Mouse (Mus musculus) forebrain, postnatal 0 days (tissue): ENCODE data around the gene Slc26a9. TPM values are rescaled to one million over a fixed set of nuclear protein-coding genes. Genes with fewer than 3 reads are reported as not detected.
A peak's percentile ranks its signal among the peaks of the same experiment; 100 is the strongest.

ENCODE experiments used
- ATAC-seq: fragments of 200-750 bp; cut with Nextera tagmentation; 2 replicates; pipeline ENCODE4 v1.8.0; 2017; ENCODE audit warnings: mild to moderate bottlenecking, moderate library complexity
- DNase-seq: peaks from one replicate; pipeline ENCODE4 v3.0.0-alpha.2; 2015
- H3K27ac ChIP-seq: fragments of 300-500 bp; sonication (generic); 2 replicates; pipeline ENCODE4 v1.5.1; 2014; ENCODE audit warnings: low read depth, mild to moderate bottlenecking, antibody characterized with exemption, low read length, moderate library complexity, mixed read lengths
- H3K27me3 ChIP-seq: fragments of 300-500 bp; sonication (generic); 2 replicates; pipeline ENCODE4 v1.6.1; 2014; ENCODE audit warnings: mild to moderate bottlenecking, low read length, mixed read lengths; ENCODE audit not compliant: insufficient read depth
- H3K36me3 ChIP-seq: fragments of 300-500 bp; sonication (generic); 2 replicates; pipeline ENCODE4 v1.6.1; 2014; ENCODE audit warnings: mild to moderate bottlenecking, moderate library complexity; ENCODE audit not compliant: insufficient read depth
- H3K4me1 ChIP-seq: fragments of 300-500 bp; sonication (generic); 2 replicates; pipeline ENCODE4 v1.6.1; 2014; ENCODE audit warnings: antibody characterized with exemption; ENCODE audit not compliant: insufficient read depth
- H3K4me2 ChIP-seq: fragments of 300-500 bp; sonication (generic); 2 replicates; pipeline ENCODE4 v1.6.1; 2014; ENCODE audit warnings: low read depth, mild to moderate bottlenecking, moderate library complexity
- H3K4me3 ChIP-seq: fragments of 300-500 bp; sonication (generic); 2 replicates; pipeline ENCODE4 v1.5.1; 2014; ENCODE audit warnings: low read depth, low read length, mixed read lengths
- H3K9ac ChIP-seq: fragments of 300-500 bp; sonication (generic); 2 replicates; pipeline ENCODE4 v1.6.1; 2014; ENCODE audit warnings: mild to moderate bottlenecking
- H3K9me3 ChIP-seq: fragments of 300-500 bp; sonication (generic); 2 replicates; pipeline ENCODE4 v1.6.1; 2016; ENCODE audit warnings: low read length
- CTCF ChIP-seq: sonication (generic); IDR thresholded peaks from 2 replicates; pipeline ENCODE4 v1.5.1; 2016; ENCODE audit warnings: antibody characterized with exemption, control low read depth, low read depth
- WGBS: fragments of 180-500 bp; shearing (Covaris S2); extraction: QIAGEN DNeasy Blood & Tissue Kit; methylation state at CpG from one replicate; pipeline ENCODE4 v1.1.7; 2014; 5-methylcytosine and 5-hydroxymethylcytosine counted together
- polyA plus RNA-seq: library from polyadenylated mRNA; unstranded; fragments of >200 nt; fragmentation: Nextera tagmentation; extraction: Ambion mirVana; gene quantifications from 2 replicates; pipeline ENCODE4 v1.2.1, GENCODE M21; 2015
- total RNA-seq: library from RNA; depleted of rRNA; stranded (reverse); fragments of >200 nt; gene quantifications from 2 replicates; pipeline ENCODE4 v1.2.3, GENCODE M21; 2014

The Slc26a9 gene
- total and polyA plus RNA-seq, 2 experiments from 2014 or later: 0.15 to 0.67 TPM

- Histone ChIP-seq H3K27ac (no peak overlapping the region), H3K36me3 (no peaks in the 10 kb centered on the region), H3K9me3 (no peaks in the 10 kb centered on the region), H3K4me3 (no peak overlapping the region), H3K9ac (no peak overlapping the region), H3K27me3 (no peaks in the 10 kb centered on the region), H3K4me1 (no peaks in the 10 kb centered on the region), H3K4me2 (no peak overlapping the region)
- no peak for DNase-seq
- 83% methylated on average over 3 of the region's 3 CpGs for WGBS
- no peak for TF ChIP-seq CTCF
- ATAC-seq: no peak
Observed at GRCm38 (mm10) chr1:131760428-131760820, 16.6 kb downstream of the Slc26a9 start.

GRCm38 (mm10) chr1:131761079-131761831, 17.4 kb downstream of the Slc26a9 start:
- no peaks in the 10 kb centered on the region for H3K36me3 ChIP-seq
- no peak for ATAC-seq
- DNase-seq: no peak
- no peak overlapping the region for H3K4me2 ChIP-seq
- H3K27ac ChIP-seq: no peak overlapping the region
- no peaks in the 10 kb centered on the region for H3K9me3 ChIP-seq
- H3K27me3 ChIP-seq: no peaks in the 10 kb centered on the region
- TF ChIP-seq CTCF: no peak
- WGBS: 90% methylated on average over 13 of the region's 13 CpGs
- H3K4me1 ChIP-seq: no peaks in the 10 kb centered on the region
- H3K9ac ChIP-seq: no peak overlapping the region
- H3K4me3 ChIP-seq: no peak overlapping the region

- no peak overlapping the region for H3K4me2 ChIP-seq
- no peak overlapping the region for H3K4me3 ChIP-seq
- no peak overlapping the region for H3K9ac ChIP-seq
- TF ChIP-seq CTCF: peak; percentile 13; the same call in 1 of the 2 replicates
- H3K27ac ChIP-seq: no peak overlapping the region
- no peaks in the 10 kb centered on the region for H3K27me3 ChIP-seq
- ATAC-seq: no peak
- no peaks in the 10 kb centered on the region for H3K9me3 ChIP-seq
- no peak for DNase-seq
- WGBS: 60% methylated on average over 9 of the region's 9 CpGs
- H3K36me3 ChIP-seq: no peaks in the 10 kb centered on the region
- H3K4me1 ChIP-seq: no peaks in the 10 kb centered on the region
Observed at GRCm38 (mm10) chr1:131763683-131764082, 19.9 kb downstream of the Slc26a9 start.

- 62% methylated on average over 8 of the region's 8 CpGs for WGBS
- Histone ChIP-seq H3K4me3 (no peak overlapping the region), H3K27me3 (no peaks in the 10 kb centered on the region), H3K27ac (no peak overlapping the region), H3K4me2 (no peak overlapping the region), H3K9ac (no peak overlapping the region), H3K36me3 (no peaks in the 10 kb centered on the region), H3K9me3 (no peaks in the 10 kb centered on the region), H3K4me1 (no peaks in the 10 kb centered on the region)
- DNase-seq (no peak), ATAC-seq (no peak)
- TF ChIP-seq CTCF: no peak
Observed at GRCm38 (mm10) chr1:131764581-131765338, 20.9 kb downstream of the Slc26a9 start.

GRCm38 (mm10) chr1:131765357-131766001, 21.7 kb downstream of the Slc26a9 start:
- Histone ChIP-seq H3K27me3 (no peaks in the 10 kb centered on the region), H3K4me3 (no peak overlapping the region), H3K27ac (no peak overlapping the region), H3K9me3 (no peaks in the 10 kb centered on the region), H3K4me2 (no peak overlapping the region), H3K4me1 (peaks cover 3% of the 10 kb centered on the region; the same call in 1 of the 2 replicates), H3K9ac (no peak overlapping the region), H3K36me3 (no peaks in the 10 kb centered on the region)
- DNase-seq: peak; percentile 87
- ATAC-seq: peak; percentile 56; the same call in 1 of the 2 replicates
- TF ChIP-seq CTCF: peak; percentile 97
- 15% methylated on average over 11 of the region's 11 CpGs for WGBS

- H3K4me2 ChIP-seq: no peak overlapping the region
- H3K36me3 ChIP-seq: no peaks in the 10 kb centered on the region
- no peak for TF ChIP-seq CTCF
- H3K4me3 ChIP-seq: no peak overlapping the region
- 71% methylated on average over 3 of the region's 3 CpGs for WGBS
- ATAC-seq (no peak), DNase-seq (no peak)
- H3K27ac ChIP-seq: no peak overlapping the region
- H3K9ac ChIP-seq: no peak overlapping the region
- peaks cover 3% of the 10 kb centered on the region; the same call in 1 of the 2 replicates for H3K4me1 ChIP-seq
- H3K27me3 ChIP-seq: no peaks in the 10 kb centered on the region
- H3K9me3 ChIP-seq: no peaks in the 10 kb centered on the region
Observed at GRCm38 (mm10) chr1:131769296-131769695, 25.5 kb downstream of the Slc26a9 start.
